Mouse (Mus musculus): Measurements from ENCODE around the gene Kat6b.

- TF ChIP-seq MAX (IDR thresholded peaks at IDR 0.05; ENCODE audit: low read length) = no peak
- TF ChIP-seq ZKSCAN1 (IDR thresholded peaks at IDR 0.05; ENCODE audit: borderline replicate concordance, low read depth, low read length) = no peak
Measured at GRCm38 (mm10) chr14:21520496-21520895, 39.3 kb downstream of the Kat6b start.

Measured in CH12.LX (cell line).